In the genomic region with DNA sequence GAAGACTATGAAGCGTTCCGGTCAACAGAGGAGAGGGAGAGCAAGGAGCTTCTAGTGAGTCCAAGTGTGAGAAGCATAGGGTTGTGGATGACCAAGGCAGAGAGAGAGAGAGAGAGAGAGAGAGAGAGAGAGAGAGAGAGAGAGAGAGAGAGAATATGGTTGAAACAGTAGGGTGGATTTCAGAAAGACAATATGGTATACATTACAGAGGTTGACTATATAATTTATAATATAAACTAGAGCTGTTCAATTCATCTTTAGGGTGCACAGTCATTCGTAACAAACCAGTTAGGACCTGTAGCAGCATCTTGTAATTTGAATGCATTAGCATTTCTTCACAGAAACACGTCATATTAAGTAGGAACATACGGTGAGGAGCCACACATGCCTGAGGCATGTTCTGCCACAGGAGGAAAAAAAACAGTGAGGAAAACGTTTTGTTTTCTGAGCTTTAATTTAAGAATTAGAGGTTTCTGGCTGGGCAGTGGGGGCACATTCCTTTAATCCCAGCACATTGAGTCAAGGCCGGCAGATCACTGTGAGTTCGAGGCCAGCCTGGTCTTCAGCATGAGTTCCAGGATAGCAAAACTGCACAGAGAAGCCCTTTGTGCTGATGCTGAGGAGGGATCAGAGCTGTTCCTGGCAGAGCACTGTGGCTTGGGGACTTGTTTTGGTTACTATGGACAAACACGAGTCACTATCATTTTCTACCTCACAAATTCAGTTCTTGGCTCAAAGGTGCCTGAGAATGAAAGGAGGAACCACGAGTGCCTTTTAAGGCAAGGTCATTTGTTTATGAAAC, we compare ENCODE assay signal across 8 mouse cellular contexts. TPM values are rescaled to one million over a fixed set of nuclear protein-coding genes. Genes with fewer than 3 reads are reported as not detected.
DNase-seq lines count a peak whose midpoint lies in the region; ATAC-seq and TF ChIP-seq lines count a peak whose summit lies in the region.

No protein-coding gene starts in this region.

- 80% methylated on average over 10 of the region's 10 CpGs for WGBS in heart, postnatal 0 days
- 68% methylated on average over 10 of the region's 10 CpGs for WGBS in forebrain, embryonic 16.5 days
- WGBS in midbrain, embryonic 12.5 days, result 73% methylated on average over 10 of the region's 10 CpGs

- no peaks in the 10 kb centered on the region for H3K27me3 ChIP-seq in heart, postnatal 0 days (ENCODE audit: control insufficient read depth, insufficient read depth, low read length)
- H3K27me3 ChIP-seq in ES-Bruce4 (ENCODE audit: control insufficient read depth, insufficient read depth, low read length, poor library complexity, severe bottlenecking), result 0 out of 2 replicates have a peak, but pooled peaks cover 3% of the 10 kb centered on the region
- no peaks in the 10 kb centered on the region for H3K27me3 ChIP-seq in forebrain, embryonic 16.5 days (replicated peaks; ENCODE audit: control insufficient read depth, insufficient read depth, low read length)
- H3K27me3 ChIP-seq in midbrain, embryonic 12.5 days, result peaks cover 59% of the 10 kb centered on the region

- no peak for TF ChIP-seq CTCF in heart, postnatal 0 days (IDR thresholded peaks at IDR 0.05; ENCODE audit: low read depth)
- no peak for TF ChIP-seq CTCF in ES-Bruce4 (IDR thresholded peaks at IDR 0.05; ENCODE audit: low read depth, low read length)

- H3K4me3 ChIP-seq in heart, postnatal 0 days (ENCODE audit: low read depth, low read length), result no peak overlapping the region
- H3K4me3 ChIP-seq in ES-Bruce4 (ENCODE audit: low read depth, low read length), result no peak overlapping the region
- H3K4me3 ChIP-seq in forebrain, embryonic 16.5 days (replicated peaks; ENCODE audit: low read length), result no peak overlapping the region
- H3K4me3 ChIP-seq in midbrain, embryonic 12.5 days, result no peak overlapping the region

- DNase-seq in heart, postnatal 0 days (ENCODE audit: low spot score), result no peak
- no peak for DNase-seq in heart, adult 11 months
- DNase-seq in ovary, postnatal 36 days (ENCODE audit: low spot score), result no peak
- DNase-seq in left cerebral cortex, postnatal 4 days, result no peak

- H3K9me3 ChIP-seq in heart, postnatal 0 days (replicated peaks; ENCODE audit: control insufficient read depth, low read length), result no peaks in the 10 kb centered on the region
- no peaks in the 10 kb centered on the region for H3K9me3 ChIP-seq in ES-Bruce4 (replicated peaks; ENCODE audit: control insufficient read depth, insufficient read depth, low read length, poor library complexity, severe bottlenecking)
- no peaks in the 10 kb centered on the region for H3K9me3 ChIP-seq in forebrain, embryonic 16.5 days (ENCODE audit: control insufficient read depth, low read length)
- no peaks in the 10 kb centered on the region for H3K9me3 ChIP-seq in midbrain, embryonic 12.5 days

- no peaks in the 10 kb centered on the region for H3K36me3 ChIP-seq in heart, postnatal 0 days (replicated peaks; ENCODE audit: control insufficient read depth, insufficient read depth, low read length)
- no peaks in the 10 kb centered on the region for H3K36me3 ChIP-seq in ES-Bruce4 (ENCODE audit: control insufficient read depth, insufficient read depth, low read length, poor library complexity, severe bottlenecking)
- H3K36me3 ChIP-seq in forebrain, embryonic 16.5 days (ENCODE audit: control insufficient read depth, insufficient read depth), result no peaks in the 10 kb centered on the region
- no peaks in the 10 kb centered on the region for H3K36me3 ChIP-seq in midbrain, embryonic 12.5 days

- H3K9ac ChIP-seq in heart, postnatal 0 days (replicated peaks; ENCODE audit: low read depth, low read length), result no peak overlapping the region
- H3K9ac ChIP-seq in ES-Bruce4 (ENCODE audit: low read depth, poor library complexity, severe bottlenecking), result 0 out of 2 replicates have a peak overlapping the region, but pooled peaks have one; percentile 72
- H3K9ac ChIP-seq in forebrain, embryonic 16.5 days (replicated peaks; ENCODE audit: low read depth, low read length), result no peak overlapping the region; the same call in 1 of the 2 replicates
- H3K9ac ChIP-seq in midbrain, embryonic 12.5 days (replicated peaks), result no peak overlapping the region

- no peak for ATAC-seq in heart, postnatal 0 days (ENCODE audit: insufficient read depth, low read depth)
- no peak for ATAC-seq in forebrain, embryonic 16.5 days
- ATAC-seq in midbrain, embryonic 12.5 days (ENCODE audit: low FRiP score, low read depth), result no peak
- no peak for ATAC-seq in monocyte, adult 5-6 weeks (replicated peaks; ENCODE audit: insufficient number of reproducible peaks, low FRiP score, low TSS enrichment, poor library complexity, severe bottlenecking)

- intact Hi-C loops in left cerebral cortex, postnatal 4 days (cut with DNase I), result no loop called here

- TF ChIP-seq POLR2A in ES-Bruce4 (IDR thresholded peaks at IDR 0.05; ENCODE audit: insufficient read depth, low read length), result no peak

- no peak for TF ChIP-seq EP300 in heart, postnatal 0 days (IDR thresholded peaks at IDR 0.05; ENCODE audit: low read depth)
- TF ChIP-seq EP300 in ES-Bruce4 (IDR thresholded peaks at IDR 0.05; ENCODE audit: insufficient read depth, low read depth, low read length), result no peak

- H3K27ac ChIP-seq in heart, postnatal 0 days (ENCODE audit: low read depth), result no peak overlapping the region
- no peak overlapping the region for H3K27ac ChIP-seq in ES-Bruce4 (ENCODE audit: insufficient read depth, low read length)
- no peak overlapping the region for H3K27ac ChIP-seq in forebrain, embryonic 16.5 days (ENCODE audit: low read length)
- no peak overlapping the region for H3K27ac ChIP-seq in midbrain, embryonic 12.5 days (replicated peaks)

- H3K4me1 ChIP-seq in heart, postnatal 0 days (ENCODE audit: control insufficient read depth, insufficient read depth), result peaks cover 12% of the 10 kb centered on the region
- peaks cover 2% of the 10 kb centered on the region for H3K4me1 ChIP-seq in ES-Bruce4 (ENCODE audit: control insufficient read depth, insufficient read depth, low read length)
- H3K4me1 ChIP-seq in forebrain, embryonic 16.5 days (replicated peaks; ENCODE audit: control insufficient read depth, insufficient read depth, low read length), result peaks cover 10% of the 10 kb centered on the region
- peaks cover 11% of the 10 kb centered on the region; the same call in 1 of the 2 replicates for H3K4me1 ChIP-seq in midbrain, embryonic 12.5 days

- peak overlapping the region; percentile 81 for H3K4me2 ChIP-seq in heart, postnatal 0 days (ENCODE audit: low read depth, low read length)
- H3K4me2 ChIP-seq in forebrain, embryonic 16.5 days (ENCODE audit: low read length), result peak overlapping the region; percentile 83
- peak overlapping the region; percentile 74 for H3K4me2 ChIP-seq in midbrain, embryonic 12.5 days (replicated peaks)

RNA-seq across cellular contexts. Expression of gene Gm12184, which starts 12.6 kb away (rescaled TPM):
- 1.8 and 27.8 TPM in 2 replicates for total RNA-seq in heart, postnatal 0 days (2014; rRNA removed; ENCODE audit: low replicate concordance)
- polyA plus RNA-seq in heart, postnatal 0 days (2015; fragmentation: Nextera tagmentation; extraction: Ambion mirVana), result 1.8 and 2.7 TPM in 2 replicates
- polyA plus RNA-seq in ES-Bruce4 (2011; ENCODE audit: insufficient read depth, insufficient read length, low read depth, missing spikeins), result 88.5 and 95.4 TPM in 2 replicates
- polyA plus RNA-seq in forebrain, embryonic 16.5 days (2015; fragmentation: Nextera tagmentation; extraction: Ambion mirVana), result 2.8 and 3.9 TPM in 2 replicates
- 7.6 and 8.3 TPM in 2 replicates for polyA plus RNA-seq in midbrain, embryonic 12.5 days (2016; fragmentation: Nextera tagmentation; extraction: Ambion mirVana)
- 7.5 to 29.4 TPM (median 12.2 TPM) in 3 replicates for total RNA-seq in monocyte, adult 5-6 weeks (2017)
- 1 to 10 TPM in 1 of 2 experiments, under 1 TPM in 1; 0.89 to 2.4 TPM for total RNA-seq in left cerebral cortex, postnatal 4 days (2021)

RNA-seq across cellular contexts. Expression of gene Trim7, which starts 13.1 kb away (rescaled TPM):
- total RNA-seq in heart, postnatal 0 days (2014; rRNA removed; ENCODE audit: low replicate concordance), result 1.1 and 5.3 TPM in 2 replicates
- polyA plus RNA-seq in heart, postnatal 0 days (2015; fragmentation: Nextera tagmentation; extraction: Ambion mirVana), result 1.3 and 1.9 TPM in 2 replicates
- polyA plus RNA-seq in ES-Bruce4 (2011; ENCODE audit: insufficient read depth, insufficient read length, low read depth, missing spikeins), result 8.1 and 8.7 TPM in 2 replicates
- polyA plus RNA-seq in forebrain, embryonic 16.5 days (2015; fragmentation: Nextera tagmentation; extraction: Ambion mirVana), result 1.4 and 2.0 TPM in 2 replicates
- 1.3 and 1.4 TPM in 2 replicates for polyA plus RNA-seq in midbrain, embryonic 12.5 days (2016; fragmentation: Nextera tagmentation; extraction: Ambion mirVana)
- 9.4 to 15.9 TPM (median 15.5 TPM) in 3 replicates for total RNA-seq in monocyte, adult 5-6 weeks (2017)
- total RNA-seq in left cerebral cortex, postnatal 4 days (2021), result 10 to 100 TPM in 1 of 2 experiments, 1 to 10 TPM in 1; 9.4 to 12.4 TPM

RNA-seq across cellular contexts. Expression of gene Trim41, which starts 21.9 kb away (rescaled TPM):
- 22.7 and 39.6 TPM in 2 replicates for total RNA-seq in heart, postnatal 0 days (2014; rRNA removed; ENCODE audit: low replicate concordance)
- 2.7 and 2.9 TPM in 2 replicates for polyA plus RNA-seq in heart, postnatal 0 days (2015; fragmentation: Nextera tagmentation; extraction: Ambion mirVana)
- 29.6 and 32.2 TPM in 2 replicates for polyA plus RNA-seq in ES-Bruce4 (2011; ENCODE audit: insufficient read depth, insufficient read length, low read depth, missing spikeins)
- 7.2 and 7.6 TPM in 2 replicates for polyA plus RNA-seq in forebrain, embryonic 16.5 days (2015; fragmentation: Nextera tagmentation; extraction: Ambion mirVana)
- 5.4 and 6.2 TPM in 2 replicates for polyA plus RNA-seq in midbrain, embryonic 12.5 days (2016; fragmentation: Nextera tagmentation; extraction: Ambion mirVana)
- total RNA-seq in monocyte, adult 5-6 weeks (2017), result 52.9 to 85.7 TPM (median 59.4 TPM) in 3 replicates
- 10 to 100 TPM; 53.6 to 54.3 TPM for total RNA-seq in left cerebral cortex, postnatal 4 days (2021)

RNA-seq across cellular contexts. Expression of gene Irgm1, which starts 32.4 kb away (rescaled TPM):
- total RNA-seq in heart, postnatal 0 days (2014; rRNA removed; ENCODE audit: low replicate concordance), result 23.0 and 34.7 TPM in 2 replicates
- 13.8 and 15.0 TPM in 2 replicates for polyA plus RNA-seq in heart, postnatal 0 days (2015; fragmentation: Nextera tagmentation; extraction: Ambion mirVana)
- polyA plus RNA-seq in ES-Bruce4 (2011; ENCODE audit: insufficient read depth, insufficient read length, low read depth, missing spikeins), result 18.5 and 20.1 TPM in 2 replicates
- polyA plus RNA-seq in forebrain, embryonic 16.5 days (2015; fragmentation: Nextera tagmentation; extraction: Ambion mirVana), result 1.6 TPM in 2 replicates
- polyA plus RNA-seq in midbrain, embryonic 12.5 days (2016; fragmentation: Nextera tagmentation; extraction: Ambion mirVana), result 2.3 and 2.4 TPM in 2 replicates
- 36.6 to 51.0 TPM (median 48.9 TPM) in 3 replicates for total RNA-seq in monocyte, adult 5-6 weeks (2017)
- total RNA-seq in left cerebral cortex, postnatal 4 days (2021), result 1 to 10 TPM; 1.4 TPM

RNA-seq across cellular contexts. Expression of gene Rack1, which starts 38.9 kb away (rescaled TPM):
- total RNA-seq in heart, postnatal 0 days (2014; rRNA removed; ENCODE audit: low replicate concordance), result 1,323 and 1,324 TPM in 2 replicates
- polyA plus RNA-seq in heart, postnatal 0 days (2015; fragmentation: Nextera tagmentation; extraction: Ambion mirVana), result 292 and 307 TPM in 2 replicates
- polyA plus RNA-seq in ES-Bruce4 (2011; ENCODE audit: insufficient read depth, insufficient read length, low read depth, missing spikeins), result 2,044 and 2,161 TPM in 2 replicates
- 451 and 473 TPM in 2 replicates for polyA plus RNA-seq in forebrain, embryonic 16.5 days (2015; fragmentation: Nextera tagmentation; extraction: Ambion mirVana)
- 503 and 506 TPM in 2 replicates for polyA plus RNA-seq in midbrain, embryonic 12.5 days (2016; fragmentation: Nextera tagmentation; extraction: Ambion mirVana)
- 995 to 1,435 TPM (median 1,367 TPM) in 3 replicates for total RNA-seq in monocyte, adult 5-6 weeks (2017)
- 100 to 1,000 TPM; 486 to 572 TPM for total RNA-seq in left cerebral cortex, postnatal 4 days (2021)
